Mouse (Mus musculus): ENCODE results near the gene B3gnt9. TPM values are rescaled to one million over a fixed set of nuclear protein-coding genes. Genes with fewer than 3 reads are reported as not detected.
A peak's percentile ranks its signal among the peaks of the same experiment; 100 is the strongest.
"Not testable (repeated sequence)": the region's sequence is repeated elsewhere in the genome, so short reads cannot be mapped to it uniquely, and the experiment has no call there.

The B3gnt9 gene
- total and polyA plus RNA-seq, 3 experiments, result 3.1 to 15.2 (median 5.0) TPM

- DNase-seq, result no peak
These were observed 4.2 kb upstream of the B3gnt9 start for GRCm38 (mm10) chr8:105258911-105259720.

DNA sequence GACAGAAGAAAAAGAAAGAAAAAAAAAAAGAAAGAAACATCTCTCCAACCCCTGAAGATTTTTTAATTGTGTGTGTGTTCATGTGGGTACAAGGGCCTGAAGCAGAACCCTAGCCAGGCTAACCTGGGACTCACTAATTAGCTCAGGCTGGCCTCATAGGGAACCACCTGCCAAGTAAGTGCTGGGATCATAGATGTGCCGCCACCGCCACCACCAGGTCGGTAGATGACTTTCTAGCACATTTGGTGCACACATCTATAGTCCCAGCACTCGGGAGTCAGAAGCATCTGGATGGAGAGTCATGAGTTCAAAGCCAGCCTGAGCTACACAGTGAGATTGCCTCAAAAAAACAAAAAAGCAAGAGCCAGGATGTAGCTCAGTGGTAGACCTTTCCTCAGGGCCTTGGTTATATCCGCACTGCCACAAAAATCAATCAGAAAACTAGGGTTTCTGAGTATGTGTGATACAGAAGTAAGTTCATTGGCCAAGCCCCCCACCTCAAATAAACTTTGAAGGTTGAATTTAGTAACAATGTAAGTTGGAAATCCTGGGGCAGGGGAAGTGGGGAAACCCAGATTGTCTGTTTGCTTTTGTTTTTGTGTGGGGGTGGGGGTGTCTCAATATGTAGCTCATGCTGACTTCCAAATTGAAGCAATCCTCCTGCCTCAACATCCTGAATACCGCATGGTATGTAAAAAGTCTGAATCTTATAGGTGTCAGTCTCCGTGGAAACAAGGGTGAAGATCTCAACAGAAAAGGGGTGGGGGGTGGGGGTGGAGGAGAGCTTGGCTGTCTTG, 2.6 kb upstream of the B3gnt9 start:
- no peak for DNase-seq

DNA sequence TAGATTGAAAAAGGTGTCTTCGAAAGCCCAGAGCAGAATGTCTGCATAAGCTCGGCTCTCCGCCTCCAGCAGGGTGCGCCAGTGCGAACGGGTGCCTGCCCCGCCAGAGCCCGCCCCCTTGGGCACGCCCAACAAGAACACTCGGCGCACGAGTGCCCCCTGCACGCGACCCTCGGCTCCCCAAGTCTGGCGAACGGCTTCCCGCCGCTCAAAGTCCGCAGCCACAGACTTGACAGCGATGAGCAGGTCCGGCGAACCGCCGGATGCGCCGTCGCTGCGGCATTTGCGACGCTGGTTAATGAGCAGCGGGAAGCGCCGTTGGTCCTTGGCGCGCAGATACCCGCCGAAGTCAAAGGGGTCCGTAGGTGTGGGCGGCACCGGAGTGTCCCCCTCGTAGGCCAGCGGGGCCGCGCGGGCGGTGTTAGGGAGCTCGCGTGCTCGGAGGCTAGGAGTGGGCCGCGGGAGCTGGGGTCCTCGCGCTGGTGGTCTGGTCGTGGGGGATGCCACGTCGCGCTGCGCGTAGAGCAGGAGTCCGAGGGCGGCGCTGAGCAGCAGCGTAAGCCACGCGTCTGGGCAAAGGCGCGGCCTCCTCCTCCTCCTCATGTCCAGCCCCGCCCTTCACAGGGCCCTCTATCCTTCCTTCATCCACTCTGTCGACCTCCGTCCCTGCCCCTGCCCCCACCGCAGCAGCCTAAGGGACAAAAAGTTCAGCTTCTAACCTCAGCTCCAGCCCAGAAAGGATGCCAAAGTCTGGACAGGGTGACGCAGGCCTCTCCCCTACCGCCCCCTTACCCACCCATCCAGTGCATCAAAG, 594 bp downstream of the B3gnt9 start:
- peak; percentile 90 for DNase-seq

DNA sequence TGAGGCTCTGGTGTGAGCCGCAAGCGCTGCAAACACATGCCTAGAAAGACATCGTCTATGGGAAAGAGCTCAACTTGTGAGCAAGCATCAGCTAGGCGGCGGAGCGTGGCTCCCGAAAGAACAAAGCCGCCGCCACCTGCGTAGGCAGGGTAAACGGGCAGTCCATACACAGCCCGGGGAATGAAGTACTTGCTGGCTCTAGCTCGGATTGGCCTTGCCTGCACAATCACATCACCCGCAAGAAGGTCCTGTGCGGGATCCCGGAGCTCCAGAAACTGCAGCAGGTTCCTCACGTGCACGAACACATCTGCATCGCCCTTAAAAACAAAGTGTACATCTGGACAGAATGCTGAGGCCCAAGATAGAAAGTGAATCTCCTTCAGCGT, 1.2 kb downstream of the B3gnt9 start:
- no peak for DNase-seq

GRCm38 (mm10) chr8:105252680-105253537, 2.0 kb downstream of the B3gnt9 start:
- DNase-seq, result no peak

DNA sequence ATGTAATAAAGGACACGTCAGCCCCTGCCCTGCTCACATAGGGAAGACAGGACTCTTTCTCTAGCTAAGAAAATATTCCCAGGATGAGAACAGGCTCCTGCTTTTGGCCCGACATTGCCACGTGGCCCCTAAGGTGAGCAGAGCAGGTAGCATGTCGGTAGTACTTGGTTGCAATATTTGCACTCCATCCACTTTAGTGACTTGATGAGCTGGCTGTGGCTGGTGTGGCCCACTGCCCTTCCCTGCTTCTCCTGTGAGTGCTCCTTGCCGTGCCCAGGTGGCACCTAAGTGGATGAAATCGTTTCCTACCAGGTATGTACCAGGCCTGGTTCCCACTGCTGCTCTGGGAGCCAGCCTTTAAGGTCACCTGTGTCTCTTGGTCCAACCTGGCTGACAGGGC, 3.0 kb downstream of the B3gnt9 start:
- DNase-seq, result no peak

GRCm38 (mm10) chr8:105241016-105241415, 13.9 kb downstream of the B3gnt9 start:
- no peak for DNase-seq

- DNase-seq, result no peak
These were observed 17.4 kb downstream of the B3gnt9 start for GRCm38 (mm10) chr8:105237442-105238142.

DNA sequence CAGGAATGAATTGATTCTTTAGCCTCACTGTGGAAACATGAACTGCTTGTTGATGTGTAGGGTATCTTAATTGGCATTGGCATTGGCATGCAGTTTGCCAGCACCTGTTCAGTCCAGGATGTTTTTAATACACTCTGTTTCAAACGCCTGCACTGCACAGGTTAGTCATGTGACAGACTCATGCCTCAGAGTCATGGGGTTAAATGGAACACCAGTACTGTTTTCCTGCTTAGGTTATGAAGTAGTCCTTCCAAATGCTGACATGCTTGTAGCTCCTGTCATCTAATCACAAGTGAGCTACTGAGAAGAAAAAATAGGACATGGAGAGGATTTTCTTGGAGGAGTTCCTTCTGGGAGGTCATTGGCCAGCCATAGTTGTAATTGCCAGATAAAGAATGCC, 19.7 kb downstream of the B3gnt9 start:
- no peak for DNase-seq

- no peak for DNase-seq
These were observed 21.6 kb downstream of the B3gnt9 start for GRCm38 (mm10) chr8:105233126-105233935.

DNA sequence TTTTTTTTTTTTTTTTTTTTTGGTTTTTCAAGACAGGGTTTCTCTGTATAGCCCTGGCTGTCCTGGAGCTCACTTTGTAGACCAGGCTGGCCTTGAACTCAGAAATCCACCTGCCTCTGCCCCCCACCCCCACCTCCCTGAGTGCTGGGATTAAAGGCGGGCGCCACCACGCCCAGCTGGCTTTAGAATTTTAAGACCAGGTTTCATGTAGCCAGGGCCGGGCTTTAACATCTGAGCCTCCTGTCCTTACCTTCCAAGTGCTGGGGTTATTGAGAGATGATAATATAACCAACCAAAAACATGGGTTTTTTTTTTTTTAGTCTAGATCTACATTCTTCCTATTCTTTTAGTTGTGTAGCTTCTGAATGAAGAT, 22.6 kb downstream of the B3gnt9 start:
- DNase-seq, result not testable (repeated sequence)

DNA sequence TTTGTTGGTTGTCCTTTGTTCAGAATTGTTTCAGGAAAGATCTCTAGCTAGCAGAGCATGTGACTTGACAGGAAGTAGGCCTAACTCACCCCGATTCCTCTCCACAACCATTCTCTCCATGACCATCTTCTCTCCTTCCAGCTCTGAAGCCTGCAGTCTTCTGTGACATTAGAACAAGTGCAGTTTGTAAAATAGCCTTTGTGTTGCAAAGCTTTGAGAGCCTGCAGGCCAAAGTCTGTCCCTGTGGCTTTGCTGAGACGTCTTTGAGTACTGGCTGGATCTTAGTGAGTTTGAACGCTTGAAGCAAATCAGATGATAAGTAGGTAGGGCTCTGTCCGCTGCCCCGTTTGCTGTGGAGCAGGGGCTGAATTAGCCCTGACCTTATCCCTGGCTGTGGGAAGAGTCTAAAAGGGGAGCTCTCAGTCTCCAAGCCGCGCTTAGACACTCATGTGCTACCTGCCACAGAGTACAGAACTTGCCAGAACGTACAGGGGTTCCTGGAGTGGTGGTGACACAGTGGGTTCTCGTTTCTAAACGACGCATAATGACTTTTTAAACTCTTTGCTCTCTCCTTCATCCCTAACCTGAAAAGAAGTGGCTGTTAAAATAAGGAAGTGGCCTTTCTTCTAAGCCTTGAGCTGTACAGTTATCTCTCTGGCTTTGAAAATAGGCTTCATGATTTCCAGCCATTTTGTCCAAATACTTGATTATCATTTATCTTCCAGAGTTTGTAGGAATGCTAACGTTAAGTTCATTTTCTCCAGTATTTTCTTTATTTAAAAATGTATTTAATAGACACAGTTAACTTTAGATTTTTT, 23.2 kb downstream of the B3gnt9 start:
- no peak for DNase-seq

GRCm38 (mm10) chr8:105225917-105226316, 29.0 kb downstream of the B3gnt9 start:
- DNase-seq, result peak; percentile 13

DNA sequence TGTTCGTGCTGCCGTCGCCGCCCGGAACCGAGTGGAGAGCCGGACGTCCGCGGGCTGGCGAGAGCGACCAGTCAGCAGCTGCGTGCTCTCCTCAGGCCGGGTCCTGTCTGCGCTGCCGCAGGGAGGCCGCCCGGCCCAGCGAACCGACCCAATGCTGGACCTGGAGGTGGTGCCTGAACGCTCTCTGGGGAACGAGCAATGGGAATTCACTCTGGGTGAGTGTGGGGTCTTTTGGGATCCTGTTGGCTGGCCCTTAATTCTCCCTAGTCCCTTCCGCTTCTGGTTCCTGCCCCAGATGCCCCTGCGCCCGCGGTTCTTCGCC, 29.7 kb downstream of the B3gnt9 start:
- DNase-seq, result no peak

GRCm38 (mm10) chr8:105224413-105225271, 30.3 kb downstream of the B3gnt9 start, which contains the start of gene D230025D16Rik:
Gene D230025D16Rik, plus strand, starts transcription at chr8:105225145.
- DNase-seq, result peak; percentile 97

GRCm38 (mm10) chr8:105223850-105224249, 31.1 kb downstream of the B3gnt9 start:
- peak; percentile 19 for DNase-seq

DNA sequence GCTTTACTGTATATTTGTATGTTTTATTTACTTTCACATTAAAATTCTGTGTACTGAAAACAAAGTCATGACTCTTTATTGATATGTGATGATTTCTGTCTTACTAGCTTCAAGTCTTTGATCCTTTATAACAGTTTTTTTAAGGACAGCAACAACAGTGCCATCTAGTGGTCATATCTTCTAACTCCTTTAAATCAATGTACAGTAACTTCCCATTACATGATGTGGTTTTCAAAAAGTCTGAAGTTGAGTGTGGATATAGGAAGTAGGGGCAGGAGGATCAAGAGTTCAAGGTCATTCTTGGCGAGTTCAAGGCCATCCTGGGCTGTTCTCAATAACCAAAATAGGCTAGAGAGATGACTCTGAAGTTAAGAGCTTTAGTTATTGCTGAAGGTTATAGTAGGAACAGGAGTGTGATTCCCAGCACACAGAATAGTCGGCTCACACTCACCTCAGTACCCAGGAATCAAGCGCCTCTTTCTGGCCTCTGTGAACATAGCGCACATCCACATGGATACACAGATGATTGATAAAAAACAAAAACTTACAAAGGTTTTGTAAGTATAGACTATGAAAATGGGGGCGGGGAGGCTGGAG, 36.9 kb downstream of the B3gnt9 start:
- no peak for DNase-seq

DNA sequence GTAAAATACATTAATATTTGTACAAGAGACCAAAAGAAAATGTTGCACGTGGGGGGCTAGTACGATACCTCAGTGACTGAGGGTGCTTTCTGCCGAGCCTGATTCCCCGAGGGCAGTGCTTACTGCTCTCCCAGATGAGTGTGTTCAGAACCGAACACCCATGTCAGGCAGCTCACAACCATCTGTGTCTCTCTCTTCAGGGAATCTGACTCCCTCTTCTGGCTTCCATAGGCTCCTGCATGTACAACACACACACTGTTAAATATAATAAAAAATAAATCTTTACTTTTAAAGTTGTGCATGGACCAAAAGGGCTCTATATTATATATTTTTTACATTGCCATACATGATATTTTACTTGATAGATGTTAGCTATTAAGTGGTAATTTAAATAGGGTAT, 40.8 kb downstream of the B3gnt9 start:
- DNase-seq, result no peak

All from adrenal gland, adult 2 months (tissue).